Mouse (Mus musculus) urinary bladder, postnatal 14 days (tissue): Measurements from ENCODE around the gene Stag1.

Source experiments
- DNase-seq: peaks from one replicate; pipeline ENCODE4 v3.0.0; 2021; ENCODE audit warnings: low spot score

Gene Stag1

GRCm38 (mm10) chr9:100962903-100963427 lies 365.4 kb downstream of the Stag1 start:
- no peak for DNase-seq

DNA sequence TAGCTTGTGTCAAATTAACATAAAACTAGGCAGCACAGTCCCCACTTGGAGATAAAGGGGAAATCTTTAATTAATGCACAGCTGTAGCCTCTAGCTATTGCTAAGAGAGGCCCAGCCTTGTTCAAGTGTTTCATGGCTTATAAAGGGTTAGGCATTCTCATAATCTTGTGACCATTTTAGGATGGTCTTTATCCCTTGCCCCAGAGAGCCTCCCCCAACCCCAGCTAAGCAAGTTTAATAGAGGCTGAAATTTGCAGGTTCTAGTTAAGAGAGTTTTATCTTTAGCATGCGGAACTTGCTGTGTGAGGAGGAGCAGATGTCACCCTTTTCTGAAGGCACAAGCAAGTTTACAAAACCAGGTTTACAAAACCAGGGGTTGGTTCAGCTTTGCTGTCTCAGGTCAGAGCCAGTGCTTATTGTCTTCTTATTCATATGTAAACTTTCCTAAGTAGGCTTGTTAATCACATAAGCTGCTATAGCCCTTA lies 365.9 kb downstream of the Stag1 start:
- no peak for DNase-seq

- DNase-seq, result no peak
Observed at GRCm38 (mm10) chr9:100964106-100964505, 366.5 kb downstream of the Stag1 start.

- DNase-seq, result no peak
Observed at GRCm38 (mm10) chr9:100969461-100969860, 371.9 kb downstream of the Stag1 start.

GRCm38 (mm10) chr9:100978666-100979065 lies 381.1 kb downstream of the Stag1 start:
- DNase-seq, result no peak

GRCm38 (mm10) chr9:100979260-100979659 lies 381.7 kb downstream of the Stag1 start:
- no peak for DNase-seq

DNA sequence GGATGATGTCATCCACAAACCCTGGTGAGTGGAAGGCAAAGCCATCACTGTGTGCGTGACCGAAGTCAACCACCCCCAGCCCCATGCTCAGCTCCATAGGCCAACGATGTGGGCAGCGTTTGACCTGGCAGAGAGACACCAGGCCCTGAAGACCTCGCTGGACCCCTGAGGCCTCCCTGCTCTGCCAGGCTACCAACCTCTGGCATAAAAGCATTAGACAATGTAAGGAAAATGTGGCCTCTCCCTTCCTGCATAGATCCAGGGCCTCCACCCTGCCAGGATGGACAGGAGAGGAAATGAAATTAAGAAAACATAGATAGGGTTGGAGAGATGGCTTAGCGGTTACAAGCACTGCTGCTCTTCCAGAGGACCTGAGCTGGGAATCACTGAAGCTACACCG lies 385.2 kb downstream of the Stag1 start:
- no peak for DNase-seq

DNA sequence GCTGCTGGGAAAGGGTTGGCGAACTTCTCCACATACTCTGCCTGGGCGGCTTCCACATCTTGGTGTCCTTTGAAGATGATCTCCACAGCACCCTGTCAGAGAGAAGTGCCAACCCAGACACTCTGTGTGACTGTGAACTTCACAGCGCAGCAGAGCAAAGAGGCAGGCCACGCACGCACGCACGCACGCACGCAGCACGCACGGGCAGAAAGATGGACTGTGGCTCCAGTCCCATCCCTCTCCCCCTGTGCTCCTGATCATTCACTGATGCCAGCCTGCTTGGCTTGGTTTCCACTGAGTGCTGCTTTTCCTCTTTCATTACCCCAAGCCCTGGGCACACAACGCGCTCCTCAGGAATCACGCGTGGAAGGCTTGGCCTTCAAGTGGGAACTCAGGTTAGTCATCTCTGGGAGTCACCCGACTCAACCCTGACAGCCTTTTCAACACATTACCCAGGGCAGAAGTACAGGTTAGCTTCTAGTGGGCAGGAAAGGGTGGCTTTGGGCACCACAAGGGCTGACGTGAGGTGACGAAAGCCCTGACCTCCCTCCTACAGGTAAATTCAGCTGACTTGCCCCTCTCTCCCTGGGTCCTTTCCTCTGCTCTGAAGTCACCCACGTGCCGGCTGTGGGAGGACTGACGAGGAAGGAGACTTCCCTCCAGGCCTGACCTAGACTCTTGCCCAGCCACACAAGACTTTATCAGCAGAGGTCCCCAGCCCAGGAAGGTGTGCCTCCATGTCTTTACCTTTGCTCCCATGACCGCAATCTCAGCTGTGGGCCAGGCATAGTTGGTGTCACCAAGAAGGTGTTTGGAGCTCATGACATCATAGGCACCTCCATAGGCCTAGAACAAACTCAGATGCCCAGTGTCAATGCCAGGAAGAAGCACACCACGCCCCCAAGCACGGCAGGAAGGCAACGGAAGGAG lies 387.0 kb downstream of the Stag1 start:
- DNase-seq, result no peak

DNA sequence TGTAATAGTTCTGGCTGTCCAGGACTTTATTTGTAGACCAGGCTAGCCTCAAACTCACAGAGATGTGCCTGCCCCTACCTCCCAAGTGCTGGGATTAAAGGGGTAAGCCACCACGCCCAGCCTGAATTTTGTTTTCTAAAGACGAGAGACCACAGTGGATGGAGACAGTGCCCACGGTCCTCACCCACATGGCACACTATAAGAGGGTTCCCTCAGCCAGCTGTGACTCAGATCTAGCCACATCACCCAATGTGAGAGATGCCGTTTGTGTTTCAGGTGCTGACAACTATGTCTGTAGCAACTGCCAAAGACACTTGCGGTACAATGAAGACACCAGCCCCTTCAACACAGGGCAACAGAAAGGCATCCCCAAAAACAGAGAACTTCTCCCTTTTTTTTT lies 389.4 kb downstream of the Stag1 start:
- DNase-seq, result no peak

DNA sequence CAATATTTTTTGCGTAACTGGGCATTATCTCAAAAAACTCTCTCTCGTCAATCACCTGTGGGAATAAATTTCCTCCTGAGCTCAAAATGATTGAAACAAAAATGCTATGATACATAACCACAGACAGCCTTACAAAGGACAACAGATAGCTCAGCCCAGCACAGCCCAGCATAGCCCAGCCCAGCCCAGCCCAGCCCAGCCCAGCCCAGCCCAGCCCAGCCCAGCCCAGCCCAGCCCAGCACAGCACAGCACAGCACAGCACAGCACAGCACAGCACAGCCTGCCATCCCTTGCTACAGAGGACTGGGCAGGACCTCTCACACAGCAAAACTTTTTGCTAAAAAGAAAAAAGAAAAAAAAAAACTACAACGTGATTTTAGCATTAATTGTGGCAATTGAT lies 390.3 kb downstream of the Stag1 start:
- DNase-seq, result no peak

- DNase-seq, result no peak
Observed at GRCm38 (mm10) chr9:100990609-100991008, 393.0 kb downstream of the Stag1 start.

DNA sequence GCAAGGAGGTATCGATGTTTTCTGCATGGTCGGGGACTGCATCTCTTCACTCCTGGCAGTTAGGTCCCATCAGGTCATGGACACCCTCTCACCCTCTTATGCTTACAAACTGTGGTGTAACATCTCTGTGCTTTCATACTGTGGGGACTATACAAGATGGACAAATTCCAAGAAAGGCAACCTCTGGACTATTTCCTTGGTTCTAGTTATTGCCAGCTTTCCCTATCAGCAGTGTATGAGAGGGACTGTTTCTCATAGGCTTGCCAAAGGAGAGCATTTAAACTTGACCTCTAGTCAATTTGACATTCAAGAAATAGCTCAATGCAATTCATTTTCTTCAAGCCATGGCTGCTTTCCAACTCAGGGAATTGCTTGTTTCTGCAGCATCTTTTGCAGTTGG lies 393.7 kb downstream of the Stag1 start:
- no peak for DNase-seq

GRCm38 (mm10) chr9:100992191-100992590 lies 394.6 kb downstream of the Stag1 start:
- DNase-seq, result no peak

DNA sequence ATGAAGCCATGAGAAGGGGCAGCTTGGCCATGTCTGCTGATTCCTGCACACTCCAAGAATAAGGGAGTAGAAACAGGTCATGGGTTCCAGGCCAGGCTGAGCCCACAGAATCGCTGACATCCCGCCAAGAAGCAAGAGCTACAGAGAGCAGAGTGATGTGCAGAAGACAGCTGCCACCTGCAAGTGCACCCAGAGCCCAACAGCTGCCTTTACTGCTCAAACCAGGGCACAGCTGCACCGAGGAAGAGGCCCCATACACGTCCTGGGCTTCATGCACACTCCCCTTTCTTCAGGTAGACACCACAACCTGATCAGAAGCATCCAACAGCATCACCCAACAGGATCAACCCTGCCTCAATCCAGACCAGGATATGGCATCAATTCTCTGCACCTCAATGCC lies 396.3 kb downstream of the Stag1 start:
- no peak for DNase-seq

GRCm38 (mm10) chr9:100997138-100997537 lies 399.5 kb downstream of the Stag1 start:
- DNase-seq, result no peak

DNA sequence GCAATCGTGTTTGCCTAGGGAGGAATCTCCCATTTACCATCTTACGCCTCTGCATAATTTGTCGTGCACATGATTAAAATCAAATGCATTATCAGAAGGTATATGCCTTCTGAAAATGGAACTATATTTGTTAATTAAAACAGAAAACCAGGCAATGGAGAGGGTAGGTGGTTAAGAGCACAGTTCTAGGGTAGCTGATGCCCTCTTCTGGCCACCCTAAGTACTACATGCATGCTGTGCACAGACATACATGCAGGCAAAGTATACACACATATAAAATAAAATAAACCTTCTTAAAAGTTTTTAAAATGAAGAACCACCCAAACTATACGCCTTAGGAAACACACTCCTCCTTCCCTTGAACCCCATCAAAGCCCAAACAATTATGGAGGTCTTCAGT lies 404.5 kb downstream of the Stag1 start:
- DNase-seq, result peak; percentile 10

GRCm38 (mm10) chr9:101002841-101003240 lies 405.2 kb downstream of the Stag1 start:
- DNase-seq, result no peak

- DNase-seq, result no peak
Observed at GRCm38 (mm10) chr9:101003302-101003701, 405.7 kb downstream of the Stag1 start.

DNA sequence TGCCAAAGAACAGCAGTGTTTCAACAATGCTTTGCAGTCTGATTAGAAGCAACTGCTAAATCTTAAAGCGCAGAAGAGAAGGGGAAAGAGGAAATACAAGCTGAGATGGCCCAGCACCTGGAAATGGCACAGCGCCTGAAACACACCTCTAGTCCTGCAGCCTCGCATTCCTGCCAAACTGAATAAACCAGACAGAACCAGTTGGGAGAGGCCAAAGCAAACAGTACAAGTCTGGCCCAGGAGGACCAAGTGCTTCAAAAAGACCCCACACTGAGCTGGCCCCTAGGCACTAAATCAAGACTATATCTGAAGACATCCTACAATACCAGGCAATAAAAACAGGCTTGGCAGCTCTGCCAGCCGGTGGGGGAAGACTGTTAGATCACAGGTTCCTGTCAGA lies 408.3 kb downstream of the Stag1 start:
- peak; percentile 36 for DNase-seq
